Mouse (Mus musculus) forebrain, embryonic 12.5 days (tissue): ENCODE measurements around the gene Acr. TPM values are rescaled to one million over a fixed set of nuclear protein-coding genes. Genes with fewer than 3 reads are reported as not detected.
A peak's percentile ranks its signal among the peaks of the same experiment; 100 is the strongest.

ENCODE experiments used
- ATAC-seq: fragments of 200-750 bp; cut with Nextera tagmentation; 2 replicates; pipeline ENCODE4 v1.8.0; 2017; ENCODE audit warnings: moderate TSS enrichment; ENCODE audit not compliant: low FRiP score
- H3K27ac ChIP-seq: fragments of 300-500 bp; sonication (generic); 2 replicates; pipeline ENCODE4 v1.5.1; 2016; ENCODE audit warnings: mild to moderate bottlenecking
- H3K27me3 ChIP-seq: fragments of 300-500 bp; sonication (generic); 2 replicates; pipeline ENCODE4 v1.6.1; 2016; ENCODE audit warnings: mild to moderate bottlenecking
- H3K36me3 ChIP-seq: fragments of 300-500 bp; sonication (generic); replicated peaks from 2 replicates; pipeline ENCODE4 v1.6.1; 2016; ENCODE audit warnings: mild to moderate bottlenecking
- H3K4me1 ChIP-seq: fragments of 300-500 bp; sonication (generic); 2 replicates; pipeline ENCODE4 v1.6.1; 2016
- H3K4me2 ChIP-seq: fragments of 300-500 bp; sonication (generic); 2 replicates; pipeline ENCODE4 v1.6.1; 2016; ENCODE audit warnings: mild to moderate bottlenecking, moderate library complexity
- H3K4me3 ChIP-seq: fragments of 300-500 bp; sonication (generic); replicated peaks from 2 replicates; pipeline ENCODE4 v1.5.1; 2016; ENCODE audit warnings: mild to moderate bottlenecking
- H3K9ac ChIP-seq: fragments of 300-500 bp; sonication (generic); 2 replicates; pipeline ENCODE4 v1.6.1; 2016; ENCODE audit warnings: mild to moderate bottlenecking
- H3K9me3 ChIP-seq: fragments of 300-500 bp; sonication (generic); 2 replicates; pipeline ENCODE4 v1.6.1; 2016
- WGBS: fragments of 180-500 bp; shearing (Covaris S2); methylation state at CpG from one replicate; pipeline ENCODE4 v1.1.7; 2016; 5-methylcytosine and 5-hydroxymethylcytosine counted together
- polyA plus RNA-seq: library from polyadenylated mRNA; unstranded; fragments of >200 nt; fragmentation: Nextera tagmentation; extraction: Ambion mirVana; gene quantifications from 2 replicates; pipeline ENCODE4 v1.2.1, GENCODE M21; 2016

Acr gene
- polyA plus RNA-seq: 1.5 and 1.7 TPM in 2 replicates

DNA sequence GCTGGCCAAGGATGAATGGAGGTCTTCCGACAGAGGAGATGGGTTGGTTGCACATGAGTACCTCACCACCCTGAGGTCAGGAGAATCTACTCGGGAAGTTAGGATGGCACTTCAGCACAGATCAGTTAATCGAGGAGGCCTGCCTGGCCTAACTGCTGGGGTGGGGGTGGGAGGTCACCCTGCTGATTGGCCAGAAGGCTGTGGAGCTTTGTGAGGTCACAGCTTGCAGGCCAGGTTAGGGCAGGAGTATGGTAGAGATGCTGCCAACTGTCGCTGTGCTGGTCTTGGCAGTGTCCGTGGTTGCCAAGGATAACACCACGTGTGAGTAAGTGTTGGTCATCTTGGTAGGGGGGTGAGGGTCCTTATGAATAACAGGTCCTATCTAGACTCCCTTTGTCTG is at the start of gene Acr:
TSS of gene Acr (plus strand) at position 213 of the 400 bp plus-strand sequence.
- H3K4me1 ChIP-seq: no peaks in the 10 kb centered on the region
- H3K9ac ChIP-seq: no peak within 1 kb of the TSS
- no peaks in the 10 kb centered on the region for H3K36me3 ChIP-seq
- H3K27ac ChIP-seq: no peak within 1 kb of the TSS
- H3K4me2 ChIP-seq: no peak within 1 kb of the TSS
- H3K27me3 ChIP-seq: no peaks in the 10 kb centered on the region
- no peak within 1 kb of the TSS for H3K4me3 ChIP-seq
- whole genome bisulfite sequencing: 93% methylated on average over 6 of the region's 6 CpGs
- no peaks in the 10 kb centered on the region for H3K9me3 ChIP-seq
- ATAC-seq: no peak

DNA sequence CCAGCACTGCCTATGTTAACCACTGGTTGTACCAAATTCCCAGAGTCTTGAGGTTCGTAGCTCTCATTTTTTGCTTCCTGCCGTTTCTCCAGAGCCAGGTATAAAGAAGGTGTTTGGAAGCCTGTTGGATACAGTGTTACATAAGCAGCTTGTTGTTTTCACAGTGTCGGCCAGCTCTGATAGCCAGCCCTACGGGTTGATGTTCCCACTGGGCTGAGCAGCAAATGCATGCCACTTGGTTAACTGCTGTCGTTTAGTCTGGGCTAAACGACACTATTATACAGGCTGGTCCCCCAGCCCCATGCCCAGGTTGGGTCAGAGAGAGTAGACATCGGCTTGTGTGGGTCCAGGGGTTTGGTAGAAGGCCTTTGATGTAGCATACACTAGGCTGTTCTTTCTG is 46.2 kb upstream of the Acr start:
- H3K36me3 ChIP-seq: no peaks in the 10 kb centered on the region
- peaks cover 9% of the 10 kb centered on the region for H3K4me1 ChIP-seq
- no peak overlapping the region for H3K4me2 ChIP-seq
- H3K9me3 ChIP-seq: no peaks in the 10 kb centered on the region
- H3K9ac ChIP-seq: no peak overlapping the region
- H3K4me3 ChIP-seq: no peak overlapping the region
- WGBS: 78% methylated on average over 7 of the region's 7 CpGs
- H3K27ac ChIP-seq: no peak overlapping the region
- no peak for ATAC-seq
- H3K27me3 ChIP-seq: peaks cover 46% of the 10 kb centered on the region

DNA sequence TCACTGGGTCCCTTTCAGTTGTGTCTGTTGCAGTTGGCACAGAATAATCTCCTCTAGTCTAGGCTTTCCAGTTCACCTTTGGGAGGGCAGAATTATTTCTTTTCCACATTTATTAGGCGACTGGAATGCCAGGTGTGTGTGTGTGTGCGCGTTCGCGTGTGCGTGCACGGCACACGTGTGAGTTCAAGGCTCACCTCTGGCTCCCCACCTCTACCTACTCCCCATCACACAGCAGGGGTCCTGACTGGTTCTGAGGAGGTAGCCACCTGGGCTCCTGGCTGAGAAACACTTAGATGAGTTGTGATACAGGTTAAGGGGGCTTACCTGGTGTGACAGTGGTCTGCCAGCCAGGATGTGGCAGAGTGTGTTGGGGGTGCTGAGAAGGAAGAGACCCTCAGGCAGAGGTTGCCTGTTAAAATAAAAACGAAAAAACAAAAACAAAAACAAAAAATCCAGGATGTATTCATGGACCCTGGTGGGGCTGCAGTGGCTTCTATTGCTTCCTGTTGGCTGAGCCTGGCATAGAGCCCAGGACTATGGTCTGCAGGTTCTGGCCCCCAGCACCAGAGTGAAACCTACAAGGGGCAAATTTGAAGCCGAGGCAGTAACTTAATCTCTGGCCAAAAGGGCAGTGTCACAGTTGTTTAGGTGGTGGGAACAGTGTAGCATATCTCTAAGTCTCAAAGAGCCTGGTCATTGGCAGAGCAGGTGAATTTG is 45.4 kb upstream of the Acr start:
- no peaks in the 10 kb centered on the region for H3K36me3 ChIP-seq
- peak overlapping the region; percentile 99 for H3K4me2 ChIP-seq
- no peaks in the 10 kb centered on the region for H3K9me3 ChIP-seq
- H3K9ac ChIP-seq: no peak overlapping the region
- no peak for ATAC-seq
- H3K4me1 ChIP-seq: peaks cover 9% of the 10 kb centered on the region
- H3K4me3 ChIP-seq: peak overlapping the region; percentile 62; the same call in 1 of the 2 replicates
- peaks cover 46% of the 10 kb centered on the region for H3K27me3 ChIP-seq
- no peak overlapping the region for H3K27ac ChIP-seq
- 84% methylated on average over 10 of the region's 10 CpGs for WGBS

- Histone ChIP-seq H3K4me2 (peak overlapping the region; percentile 99), H3K27me3 (peaks cover 46% of the 10 kb centered on the region), H3K27ac (no peak overlapping the region), H3K9me3 (no peaks in the 10 kb centered on the region), H3K4me3 (peak overlapping the region; percentile 62), H3K9ac (peak overlapping the region; percentile 48; the same call in 1 of the 2 replicates), H3K4me1 (peaks cover 9% of the 10 kb centered on the region), H3K36me3 (no peaks in the 10 kb centered on the region)
- WGBS: 3% methylated on average over 30 of the region's 47 CpGs
- ATAC-seq: 0 out of 2 replicates have a peak, but pooled peaks have one; percentile 57
Observed at GRCm38 (mm10) chr15:89523283-89523832, 44.8 kb upstream of the Acr start.

DNA sequence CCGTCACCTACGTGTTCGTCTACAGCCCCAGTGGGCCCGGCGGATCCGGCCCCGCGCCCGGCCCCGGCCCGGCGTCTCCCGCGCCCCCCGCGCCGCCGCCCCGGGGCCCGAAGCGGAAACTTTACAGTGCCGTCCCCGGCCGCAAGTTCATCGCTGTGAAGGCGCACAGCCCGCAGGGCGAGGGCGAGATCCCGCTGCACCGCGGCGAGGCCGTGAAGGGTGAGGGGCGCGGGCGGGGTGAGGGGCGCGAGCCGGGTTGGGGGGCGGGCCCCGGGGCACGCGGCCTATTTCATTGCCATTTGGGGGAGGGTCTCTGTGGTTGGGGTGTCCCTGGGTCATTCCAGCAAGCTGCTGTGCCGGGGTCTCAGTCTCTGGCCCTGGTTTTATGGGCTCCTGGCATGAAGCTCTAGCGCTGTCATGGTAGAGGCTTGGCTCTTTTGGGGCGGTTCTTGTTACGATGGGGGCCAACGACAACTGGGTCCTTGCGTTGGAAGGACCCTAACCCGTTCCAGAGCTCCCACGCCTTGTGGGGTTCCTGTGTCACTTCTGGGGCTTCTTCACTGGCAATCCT is 44.0 kb upstream of the Acr start:
- H3K4me1 ChIP-seq: peaks cover 9% of the 10 kb centered on the region
- H3K27ac ChIP-seq: no peak overlapping the region
- no peak for ATAC-seq
- WGBS: 7% methylated on average over 50 of the region's 52 CpGs
- peak overlapping the region; percentile 99 for H3K4me2 ChIP-seq
- peak overlapping the region; percentile 63 for H3K9ac ChIP-seq
- H3K36me3 ChIP-seq: no peaks in the 10 kb centered on the region
- H3K4me3 ChIP-seq: peak overlapping the region; percentile 62
- H3K9me3 ChIP-seq: no peaks in the 10 kb centered on the region
- H3K27me3 ChIP-seq: peaks cover 46% of the 10 kb centered on the region

- no peak overlapping the region for H3K27ac ChIP-seq
- no peaks in the 10 kb centered on the region for H3K36me3 ChIP-seq
- peak overlapping the region; percentile 62; the same call in 1 of the 2 replicates for H3K4me3 ChIP-seq
- H3K9me3 ChIP-seq: no peaks in the 10 kb centered on the region
- 71% methylated on average over 8 of the region's 8 CpGs for WGBS
- H3K27me3 ChIP-seq: peaks cover 46% of the 10 kb centered on the region
- ATAC-seq: no peak
- no peak overlapping the region for H3K9ac ChIP-seq
- peaks cover 9% of the 10 kb centered on the region for H3K4me1 ChIP-seq
- H3K4me2 ChIP-seq: peak overlapping the region; percentile 99
Observed at GRCm38 (mm10) chr15:89524611-89525415, 43.3 kb upstream of the Acr start.

GRCm38 (mm10) chr15:89525464-89525863 is 42.7 kb upstream of the Acr start:
- 98% methylated on average over 8 of the region's 8 CpGs for WGBS
- Histone ChIP-seq H3K4me2 (no peak overlapping the region), H3K27me3 (peaks cover 46% of the 10 kb centered on the region), H3K4me3 (no peak overlapping the region), H3K4me1 (peaks cover 9% of the 10 kb centered on the region), H3K36me3 (no peaks in the 10 kb centered on the region), H3K9ac (no peak overlapping the region), H3K27ac (no peak overlapping the region), H3K9me3 (no peaks in the 10 kb centered on the region)
- ATAC-seq: no peak

GRCm38 (mm10) chr15:89525896-89526295 is 42.2 kb upstream of the Acr start:
- Histone ChIP-seq H3K36me3 (no peaks in the 10 kb centered on the region), H3K27me3 (peaks cover 46% of the 10 kb centered on the region), H3K9ac (no peak overlapping the region), H3K4me2 (no peak overlapping the region), H3K4me1 (peaks cover 9% of the 10 kb centered on the region), H3K27ac (no peak overlapping the region), H3K4me3 (no peak overlapping the region), H3K9me3 (no peaks in the 10 kb centered on the region)
- 90% methylated on average over 7 of the region's 7 CpGs for WGBS
- ATAC-seq: no peak

DNA sequence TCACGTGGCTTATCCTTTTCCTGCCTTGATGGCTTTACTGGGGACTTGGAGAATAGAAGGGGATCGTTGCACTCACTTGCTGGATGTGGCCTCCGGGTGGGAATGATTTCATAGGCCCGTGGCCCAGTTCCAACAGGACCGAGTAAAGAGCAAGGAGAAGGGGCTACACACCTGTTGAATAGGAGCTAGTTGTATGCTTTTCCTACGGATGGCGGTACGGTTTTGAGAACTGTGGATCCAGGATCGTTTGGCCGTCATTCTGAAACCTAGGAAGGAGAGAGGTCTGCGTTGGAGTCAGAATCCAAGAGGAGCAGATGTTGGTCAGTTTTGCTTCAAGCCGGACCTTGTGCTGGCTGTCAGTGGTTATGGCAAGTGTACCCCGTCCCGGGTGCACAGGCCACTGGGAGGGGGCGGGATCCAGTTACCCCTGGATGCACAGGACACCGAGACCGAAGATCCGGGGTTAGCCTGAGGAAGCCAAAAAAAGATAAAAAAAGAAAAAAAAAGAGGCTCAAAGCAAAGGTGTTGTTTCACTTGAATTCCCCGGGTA is 41.3 kb upstream of the Acr start:
- peaks cover 10% of the 10 kb centered on the region for H3K4me1 ChIP-seq
- WGBS: 92% methylated on average over 19 of the region's 19 CpGs
- no peak overlapping the region for H3K4me3 ChIP-seq
- H3K27ac ChIP-seq: no peak overlapping the region
- H3K9me3 ChIP-seq: no peaks in the 10 kb centered on the region
- no peak overlapping the region for H3K4me2 ChIP-seq
- H3K27me3 ChIP-seq: peaks cover 38% of the 10 kb centered on the region
- no peaks in the 10 kb centered on the region for H3K36me3 ChIP-seq
- ATAC-seq: no peak
- no peak overlapping the region for H3K9ac ChIP-seq

GRCm38 (mm10) chr15:89527466-89527865 is 40.7 kb upstream of the Acr start:
- WGBS: 84% methylated on average over 7 of the region's 7 CpGs
- Histone ChIP-seq H3K9me3 (no peaks in the 10 kb centered on the region), H3K9ac (no peak overlapping the region), H3K4me2 (no peak overlapping the region), H3K36me3 (no peaks in the 10 kb centered on the region), H3K4me1 (peaks cover 16% of the 10 kb centered on the region), H3K4me3 (no peak overlapping the region), H3K27me3 (peaks cover 32% of the 10 kb centered on the region), H3K27ac (no peak overlapping the region)
- no peak for ATAC-seq

- no peak overlapping the region for H3K27ac ChIP-seq
- no peaks in the 10 kb centered on the region for H3K9me3 ChIP-seq
- H3K9ac ChIP-seq: no peak overlapping the region
- peaks cover 24% of the 10 kb centered on the region for H3K27me3 ChIP-seq
- no peak overlapping the region for H3K4me2 ChIP-seq
- H3K36me3 ChIP-seq: no peaks in the 10 kb centered on the region
- no peak for ATAC-seq
- H3K4me3 ChIP-seq: no peak overlapping the region
- H3K4me1 ChIP-seq: peaks cover 25% of the 10 kb centered on the region
- WGBS: 91% methylated on average over 18 of the region's 18 CpGs
Observed at GRCm38 (mm10) chr15:89528201-89528850, 39.8 kb upstream of the Acr start.
